Mouse (Mus musculus) midbrain, postnatal 0 days (tissue): Measurements from ENCODE around the gene Heyl. TPM values are rescaled to one million over a fixed set of nuclear protein-coding genes. Genes with fewer than 3 reads are reported as not detected.
A peak's percentile ranks its signal among the peaks of the same experiment; 100 is the strongest.

ENCODE experiments used
- ATAC-seq: fragments of 200-750 bp; cut with Nextera tagmentation; 2 replicates; pipeline ENCODE4 v1.8.0; 2017; ENCODE audit warnings: moderate number of reproducible peaks, mild to moderate bottlenecking, moderate TSS enrichment, moderate library complexity; ENCODE audit not compliant: low FRiP score
- DNase-seq: peaks from one replicate; pipeline ENCODE4 v3.0.0-alpha.2; 2015; ENCODE audit warnings: low spot score
- H3K27ac ChIP-seq: fragments of 300-500 bp; sonication (generic); 2 replicates; pipeline ENCODE4 v1.5.1; 2014; ENCODE audit warnings: low read depth, mild to moderate bottlenecking, low read length, mixed read lengths
- H3K27me3 ChIP-seq: fragments of 300-500 bp; sonication (generic); 2 replicates; pipeline ENCODE4 v1.6.1; 2014; ENCODE audit warnings: low read length, control low read depth, mixed read lengths; ENCODE audit not compliant: insufficient read depth
- H3K36me3 ChIP-seq: fragments of 300-500 bp; sonication (generic); 2 replicates; pipeline ENCODE4 v1.6.1; 2014; ENCODE audit warnings: low read length, control low read depth, mixed read lengths; ENCODE audit not compliant: insufficient read depth
- H3K4me1 ChIP-seq: fragments of 300-500 bp; sonication (generic); 2 replicates; pipeline ENCODE4 v1.6.1; 2014; ENCODE audit warnings: mild to moderate bottlenecking, control low read depth, antibody characterized with exemption, low read length, mixed read lengths; ENCODE audit not compliant: insufficient read depth
- H3K4me2 ChIP-seq: fragments of 300-500 bp; sonication (generic); 2 replicates; pipeline ENCODE4 v1.6.1; 2014; ENCODE audit warnings: low read depth, mild to moderate bottlenecking, low read length, mixed read lengths; ENCODE audit not compliant: poor library complexity, severe bottlenecking
- H3K4me3 ChIP-seq: fragments of 300-500 bp; sonication (generic); 2 replicates; pipeline ENCODE4 v1.5.1; 2014; ENCODE audit warnings: low read depth, mild to moderate bottlenecking, low read length, moderate library complexity
- H3K9ac ChIP-seq: fragments of 300-500 bp; sonication (generic); replicated peaks from 2 replicates; pipeline ENCODE4 v1.6.1; 2014; ENCODE audit warnings: mild to moderate bottlenecking, low read length, moderate library complexity, mixed read lengths; ENCODE audit not compliant: poor library complexity, severe bottlenecking
- H3K9me3 ChIP-seq: fragments of 300-500 bp; sonication (generic); 2 replicates; pipeline ENCODE4 v1.6.1; 2016; ENCODE audit warnings: low read length, control low read depth
- CTCF ChIP-seq: IDR thresholded peaks from 2 replicates; pipeline ENCODE4 v1.5.1; 2016; ENCODE audit warnings: antibody characterized with exemption, mild to moderate bottlenecking
- WGBS: fragments of 180-500 bp; shearing (Covaris S2); extraction: QIAGEN DNeasy Blood & Tissue Kit; methylation state at CpG from one replicate; pipeline ENCODE4 v1.1.7; 2014; 5-methylcytosine and 5-hydroxymethylcytosine counted together
- polyA plus RNA-seq: library from polyadenylated mRNA; unstranded; fragments of >200 nt; fragmentation: Nextera tagmentation; extraction: Ambion mirVana; gene quantifications from 2 replicates; pipeline ENCODE4 v1.2.1, GENCODE M21; 2015
- total RNA-seq: library from RNA; depleted of rRNA; stranded (reverse); fragments of >200 nt; gene quantifications from 2 replicates; pipeline ENCODE4 v1.2.3, GENCODE M21; 2014

The Heyl gene
- total and polyA plus RNA-seq, 2 experiments from 2014 or later: 5.0 to 5.1 TPM

DNA sequence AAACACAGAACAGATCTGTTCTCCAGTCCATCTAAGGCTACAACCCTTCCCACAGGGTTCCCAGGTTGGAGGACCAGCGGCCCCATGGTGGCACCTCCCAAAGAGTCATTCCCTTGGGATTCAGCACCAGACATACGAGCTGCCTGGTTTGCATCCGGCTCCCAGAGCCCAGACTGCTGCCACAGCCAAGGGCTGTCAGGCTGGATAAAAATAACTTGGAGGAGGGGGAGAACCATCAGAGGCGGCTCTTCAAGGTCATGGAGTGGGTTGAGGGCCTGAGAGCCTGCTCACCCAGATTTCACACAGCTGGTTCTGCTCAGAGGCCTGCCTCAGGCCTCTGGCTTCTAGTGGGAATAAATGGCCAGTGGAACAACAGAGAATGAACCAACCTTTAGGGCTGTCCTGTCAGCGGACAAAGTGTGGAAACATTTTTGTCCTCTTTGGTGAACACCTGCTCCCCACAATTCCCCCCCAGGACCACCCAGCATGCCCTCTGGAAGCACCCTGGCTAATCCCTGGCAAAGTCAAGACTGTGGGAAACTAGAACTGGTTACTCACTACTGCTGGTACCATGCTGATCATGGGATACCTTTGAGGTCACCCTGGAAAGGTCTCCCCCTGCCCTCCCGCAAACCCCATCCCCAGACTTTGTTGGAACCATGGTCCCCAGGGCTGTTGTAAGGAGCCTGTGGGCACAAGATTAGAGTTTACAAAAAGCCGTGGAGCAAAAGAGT is 14.0 kb downstream of the Heyl start:
- Histone ChIP-seq H3K9ac (no peak overlapping the region), H3K36me3 (no peaks in the 10 kb centered on the region), H3K27ac (no peak overlapping the region), H3K4me3 (no peak overlapping the region), H3K4me2 (no peak overlapping the region), H3K9me3 (no peaks in the 10 kb centered on the region), H3K4me1 (no peaks in the 10 kb centered on the region), H3K27me3 (no peaks in the 10 kb centered on the region)
- DNase-seq: no peak
- no peak for TF ChIP-seq CTCF
- no peak for ATAC-seq
- 65% methylated on average over 7 of the region's 7 CpGs for WGBS

GRCm38 (mm10) chr4:123248971-123249567 is 15.7 kb downstream of the Heyl start:
- H3K9ac ChIP-seq: no peak overlapping the region
- peak; percentile 25 for TF ChIP-seq CTCF
- H3K4me2 ChIP-seq: no peak overlapping the region
- ATAC-seq (peak; percentile 55), DNase-seq (peak; percentile 84)
- H3K4me3 ChIP-seq: no peak overlapping the region
- no peaks in the 10 kb centered on the region for H3K27me3 ChIP-seq
- WGBS: 78% methylated on average over 7 of the region's 7 CpGs
- no peak overlapping the region for H3K27ac ChIP-seq
- H3K4me1 ChIP-seq: no peaks in the 10 kb centered on the region
- no peaks in the 10 kb centered on the region for H3K36me3 ChIP-seq
- H3K9me3 ChIP-seq: no peaks in the 10 kb centered on the region

DNA sequence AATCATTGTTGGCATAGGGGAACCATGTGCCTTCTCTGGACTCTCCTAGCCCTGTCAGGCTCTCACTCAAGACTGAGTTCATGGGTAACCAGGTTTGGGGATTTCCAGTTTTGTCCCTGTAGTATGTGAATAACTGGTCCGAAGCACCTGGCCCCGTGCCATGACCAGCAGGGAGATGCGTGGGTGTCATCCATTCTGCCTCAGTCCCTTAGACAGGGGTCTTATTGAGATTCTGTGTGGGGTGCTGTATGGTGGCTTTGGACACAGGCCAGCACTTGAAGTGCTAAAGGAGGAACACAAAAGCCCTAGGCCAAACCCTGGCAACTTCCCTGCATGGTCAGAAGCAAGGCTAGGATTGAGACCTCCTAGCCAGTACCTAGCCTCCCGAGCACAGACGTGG is 18.9 kb downstream of the Heyl start:
- Histone ChIP-seq H3K36me3 (no peaks in the 10 kb centered on the region), H3K27ac (no peak overlapping the region), H3K9me3 (no peaks in the 10 kb centered on the region), H3K4me1 (no peaks in the 10 kb centered on the region), H3K9ac (no peak overlapping the region), H3K27me3 (no peaks in the 10 kb centered on the region), H3K4me3 (no peak overlapping the region), H3K4me2 (no peak overlapping the region)
- TF ChIP-seq CTCF: no peak
- WGBS: 69% methylated on average over 5 of the region's 5 CpGs
- DNase-seq: peak; percentile 58
- no peak for ATAC-seq

GRCm38 (mm10) chr4:123254617-123255016 is 21.3 kb downstream of the Heyl start:
- H3K4me3 ChIP-seq: no peak overlapping the region
- H3K27me3 ChIP-seq: no peaks in the 10 kb centered on the region
- H3K4me1 ChIP-seq: no peaks in the 10 kb centered on the region
- no peaks in the 10 kb centered on the region for H3K9me3 ChIP-seq
- WGBS: 17% methylated on average over 5 of the region's 5 CpGs
- H3K4me2 ChIP-seq: no peak overlapping the region
- DNase-seq (peak; percentile 84), ATAC-seq (peak; percentile 20; the same call in 1 of the 2 replicates)
- no peak overlapping the region for H3K9ac ChIP-seq
- peak; percentile 90 for TF ChIP-seq CTCF
- no peaks in the 10 kb centered on the region for H3K36me3 ChIP-seq
- H3K27ac ChIP-seq: no peak overlapping the region

DNA sequence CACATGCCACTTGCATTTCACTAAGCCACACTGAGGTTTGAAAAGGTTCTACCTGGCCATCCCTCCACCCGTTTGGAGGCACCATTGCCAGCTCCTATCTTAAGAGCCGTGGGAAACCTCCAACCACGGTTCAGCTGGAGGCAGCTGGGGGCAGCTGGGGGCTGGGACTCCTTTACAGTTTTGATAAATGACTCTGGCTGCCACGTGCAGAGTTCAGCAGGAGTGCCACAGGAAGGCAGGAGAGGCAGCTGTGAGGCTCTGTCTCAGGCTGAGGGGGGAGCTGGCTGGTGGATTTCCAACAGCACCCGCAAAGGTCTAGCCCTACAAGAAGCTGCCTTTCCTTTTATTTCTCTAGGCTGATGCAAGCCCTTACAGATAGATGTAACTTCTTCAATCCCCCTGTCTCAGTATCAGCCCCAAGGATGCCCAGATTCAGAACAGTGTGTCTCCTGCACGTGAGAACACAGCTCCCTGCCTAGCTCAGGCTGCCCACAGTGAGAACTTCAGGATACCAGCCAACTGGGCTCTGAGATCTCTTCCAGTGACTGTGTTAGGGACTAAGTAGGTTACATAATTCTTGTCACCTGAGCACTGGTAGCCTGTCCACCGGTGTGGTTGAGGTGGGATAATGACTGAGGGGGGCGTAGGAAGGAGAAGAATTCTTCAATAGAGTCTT is 26.9 kb downstream of the Heyl start:
- no peaks in the 10 kb centered on the region for H3K9me3 ChIP-seq
- no peak overlapping the region for H3K9ac ChIP-seq
- no peak for ATAC-seq
- no peak overlapping the region for H3K27ac ChIP-seq
- H3K4me3 ChIP-seq: no peak overlapping the region
- H3K36me3 ChIP-seq: no peaks in the 10 kb centered on the region
- 57% methylated on average over 8 of the region's 8 CpGs for WGBS
- no peaks in the 10 kb centered on the region for H3K27me3 ChIP-seq
- no peak overlapping the region for H3K4me2 ChIP-seq
- H3K4me1 ChIP-seq: no peaks in the 10 kb centered on the region
- DNase-seq: no peak
- TF ChIP-seq CTCF: no peak
